Comparison of ENCODE assay signal across 1 mouse cellular context in genomic region chr12:75622835-75623234, GRCm38 (mm10).
TF ChIP-seq lines count a peak whose summit lies in the region.

No protein-coding gene starts in this region.

TF ChIP-seq in MEL, 35 proteins besides CTCF, POLR2A, EP300 and RAD21 (continued from another document):
- TF ChIP-seq UBTF (IDR thresholded peaks at IDR 0.05; ENCODE audit: borderline replicate concordance, insufficient read depth, low read depth, low read length) (no peak), MYC (IDR thresholded peaks at IDR 0.05; ENCODE audit: low read depth, low read length) (no peak), RCOR1 (IDR thresholded peaks at IDR 0.05; ENCODE audit: low read depth, low read length) (peak; percentile 52; the same call in 1 of the 2 replicates), NELFE (IDR thresholded peaks at IDR 0.05; ENCODE audit: low read depth, low read length) (no peak), ETS1 (IDR thresholded peaks at IDR 0.05; ENCODE audit: low read depth, low read length) (0 out of 2 replicates have a peak, but pooled peaks have one; percentile 36), USF1 (IDR thresholded peaks at IDR 0.05; ENCODE audit: low read depth, low read length) (no peak), GATA1 (IDR thresholded peaks at IDR 0.05; ENCODE audit: low read depth, low read length) (peak; percentile 67), MAX (IDR thresholded peaks at IDR 0.05; ENCODE audit: low read length) (no peak), TAL1 (IDR thresholded peaks at IDR 0.05; ENCODE audit: low read length) (0 out of 2 replicates have a peak, but pooled peaks have one; percentile 22), ELF1 (IDR thresholded peaks at IDR 0.05; ENCODE audit: low read depth, low read length) (no peak), ZC3H11A (IDR thresholded peaks at IDR 0.05; ENCODE audit: low read depth, low read length) (no peak), CHD1 (IDR thresholded peaks at IDR 0.05; ENCODE audit: low read depth, low read length) (no peak), BHLHE40 (IDR thresholded peaks at IDR 0.05; ENCODE audit: borderline replicate concordance, low read depth, low read length) (no peak), SMC3 (IDR thresholded peaks at IDR 0.05; ENCODE audit: low read depth, low read length) (no peak), POLR2AphosphoS5 (IDR thresholded peaks at IDR 0.05; ENCODE audit: borderline replicate concordance, low read depth, low read length) (no peak), MEF2A (IDR thresholded peaks at IDR 0.05; ENCODE audit: extremely low read depth, insufficient replicate concordance, low read depth, low read length, poor library complexity, severe bottlenecking) (no peak), SIN3A (IDR thresholded peaks at IDR 0.05; ENCODE audit: low read length) (no peak), POLR2AphosphoS2 (IDR thresholded peaks at IDR 0.05; ENCODE audit: low read length) (no peak), MYB (IDR thresholded peaks at IDR 0.05; ENCODE audit: low read depth, low read length) (peak; percentile 47; the same call in 1 of the 2 replicates), JUND (IDR thresholded peaks at IDR 0.05; ENCODE audit: low read depth, low read length) (no peak), ZMIZ1 (IDR thresholded peaks at IDR 0.05; ENCODE audit: low read depth, low read length) (no peak), TCF12 (IDR thresholded peaks at IDR 0.05; ENCODE audit: low read depth, low read length) (peak; percentile 75)
TF ChIP-seq in MEL: peak in this region for 6.
